In genomic region chr16:20032328-20033081, GRCm38 (mm10) we compare ENCODE assay signal across 9 mouse cellular contexts. TPM values are rescaled to one million over a fixed set of nuclear protein-coding genes. Genes with fewer than 3 reads are reported as not detected.
DNase-seq lines count a peak whose midpoint lies in the region; ATAC-seq lines count a peak whose summit lies in the region.
"Had no signal": no experiment of that assay in that cellular context is flagged by ENCODE, and none has a peak within 500 bp of the region (broad histone marks: within the 10 kb centered on the region; RNA-seq: fewer than 3 reads in every experiment).

No protein-coding gene starts in this region.

- no peak overlapping the region for H3K9ac ChIP-seq in heart, embryonic 11.5 days (ENCODE audit: low read depth, low read length)
- H3K9ac ChIP-seq in neural tube, embryonic 15.5 days (replicated peaks) = no peak overlapping the region
- H3K9ac ChIP-seq: heart, embryonic 13.5 days had no signal

- H3K27ac ChIP-seq in heart, embryonic 11.5 days (ENCODE audit: low read depth, low read length) = no peak overlapping the region
- no peak overlapping the region for H3K27ac ChIP-seq in neural tube, embryonic 15.5 days (replicated peaks)
- H3K27ac ChIP-seq: heart, embryonic 13.5 days had no signal

- no peaks in the 10 kb centered on the region for H3K9me3 ChIP-seq in heart, embryonic 11.5 days (replicated peaks; ENCODE audit: control insufficient read depth, low read length)
- no peaks in the 10 kb centered on the region for H3K9me3 ChIP-seq in neural tube, embryonic 15.5 days (replicated peaks)
- H3K9me3 ChIP-seq: heart, embryonic 13.5 days had no signal

- H3K4me2 ChIP-seq in heart, embryonic 11.5 days = no peak overlapping the region
- H3K4me2 ChIP-seq in neural tube, embryonic 15.5 days = no peak overlapping the region
- H3K4me2 ChIP-seq: heart, embryonic 13.5 days had no signal

- H3K27me3 ChIP-seq in heart, embryonic 11.5 days (ENCODE audit: control insufficient read depth, insufficient read depth, low read length) = no peaks in the 10 kb centered on the region
- no peaks in the 10 kb centered on the region for H3K27me3 ChIP-seq in neural tube, embryonic 15.5 days (replicated peaks)
- H3K27me3 ChIP-seq: heart, embryonic 13.5 days had no signal

- 54% methylated on average over 4 of the region's 4 CpGs for WGBS in heart, embryonic 11.5 days (ENCODE audit: insufficient replicate concordance)
- WGBS in neural tube, embryonic 15.5 days = 85% methylated on average over 4 of the region's 4 CpGs

- DNase-seq in heart, adult 11 months = peak; percentile 99
- peak; percentile 31 for DNase-seq in adrenal gland, adult 8-10 months
- DNase-seq in gastrocnemius, postnatal 4 days (ENCODE audit: low spot score in 2 of 2) = peak; percentile 69 to 78
- DNase-seq in lung, adult 18-20 months = peak; percentile 23 to 29
- DNase-seq in B cell, adult 2 months = no peak

- H3K4me1 ChIP-seq in heart, embryonic 11.5 days (ENCODE audit: control insufficient read depth, insufficient read depth, low read length) = no peaks in the 10 kb centered on the region
- H3K4me1 ChIP-seq in neural tube, embryonic 15.5 days = no peaks in the 10 kb centered on the region

- H3K36me3 ChIP-seq in heart, embryonic 11.5 days (ENCODE audit: control insufficient read depth, insufficient read depth, low read length) = no peaks in the 10 kb centered on the region
- H3K36me3 ChIP-seq in neural tube, embryonic 15.5 days = no peaks in the 10 kb centered on the region
- H3K36me3 ChIP-seq: heart, embryonic 13.5 days had no signal

- no peak overlapping the region for H3K4me3 ChIP-seq in heart, embryonic 11.5 days (ENCODE audit: low read depth, low read length)
- H3K4me3 ChIP-seq in neural tube, embryonic 15.5 days (replicated peaks) = no peak overlapping the region
- H3K4me3 ChIP-seq: heart, embryonic 13.5 days had no signal

- no peak for ATAC-seq in heart, embryonic 11.5 days (replicated peaks; ENCODE audit: insufficient number of reproducible peaks, low FRiP score, low TSS enrichment)
- no peak for ATAC-seq in neural tube, embryonic 15.5 days (ENCODE audit: low FRiP score)
- no peak for ATAC-seq in megakaryocyte progenitor cell, adult 5-6 weeks (replicated peaks; ENCODE audit: poor library complexity)

RNA-seq across cellular contexts. Expression of gene Klhl6, which starts 49.7 kb away (rescaled TPM):
- polyA plus RNA-seq in heart, embryonic 11.5 days (2014; fragmentation: Nextera tagmentation; extraction: Ambion mirVana) = 29.2 and 35.4 TPM in 2 replicates
- 10 to 100 TPM in 1 of 4 experiments, 1 to 10 TPM in 3; 5.3 to 11.0 (median 6.8) TPM for total RNA-seq in adrenal gland, adult 8-10 months (2022)
- 1 to 10 TPM; 6.1 to 6.2 TPM for total RNA-seq in gastrocnemius, postnatal 4 days (2021)
- polyA plus RNA-seq in neural tube, embryonic 15.5 days (2015; fragmentation: Nextera tagmentation; extraction: Ambion mirVana) = 3.9 and 15.5 TPM in 2 replicates
- total RNA-seq in megakaryocyte progenitor cell, adult 5-6 weeks (2015) = 50.6 and 54.0 TPM in 2 replicates
- total RNA-seq in megakaryocyte progenitor cell, adult 5-6 weeks (2017) = 73.9 and 75.5 TPM in 2 replicates

Comparison
In these comparisons a context has a peak if more than half of its experiments do, and no peak if none do; other contexts are left out.
1. DNase-seq: peak in heart, adult 11 months (single experiment), adrenal gland, adult 8-10 months (single experiment), gastrocnemius, postnatal 4 days (2 of 2) and lung, adult 18-20 months (2 of 2); none in B cell, adult 2 months (0 of 2).
2. RNA of gene Klhl6, which starts 49.7 kb away (total RNA-seq): 50.6 to 75.5 TPM in megakaryocyte progenitor cell, adult 5-6 weeks; 5.3 to 11.0 TPM in adrenal gland, adult 8-10 months and 6.1 to 6.2 TPM in gastrocnemius, postnatal 4 days; every median in the first group is over 4 times any median in the second.